Mouse (Mus musculus) thymus, postnatal 0 days (tissue): ENCODE results near the gene Adm2. TPM values are rescaled to one million over a fixed set of nuclear protein-coding genes. Genes with fewer than 3 reads are reported as not detected.
A peak's percentile ranks its signal among the peaks of the same experiment; 100 is the strongest.

Experiments
- DNase-seq: peaks from one replicate; pipeline ENCODE4 v3.0.0-alpha.2; 2015; ENCODE audit warnings: low spot score
- microRNA-seq: library from miRNA; unstranded; fragments of <30 nt; microRNA quantifications from one replicate; pipeline ENCODE4, GENCODE M21; 2016; ENCODE audit warnings: borderline number of aligned reads
- polyA plus RNA-seq: library from polyadenylated mRNA; unstranded; fragments of >200 nt; fragmentation: Nextera tagmentation; extraction: Ambion mirVana; gene quantifications from 2 replicates; pipeline ENCODE4 v1.2.1, GENCODE M21; 2015

The Adm2 gene
- polyA plus RNA-seq, 1 experiment from 2014 or later = 0.75 TPM

DNA sequence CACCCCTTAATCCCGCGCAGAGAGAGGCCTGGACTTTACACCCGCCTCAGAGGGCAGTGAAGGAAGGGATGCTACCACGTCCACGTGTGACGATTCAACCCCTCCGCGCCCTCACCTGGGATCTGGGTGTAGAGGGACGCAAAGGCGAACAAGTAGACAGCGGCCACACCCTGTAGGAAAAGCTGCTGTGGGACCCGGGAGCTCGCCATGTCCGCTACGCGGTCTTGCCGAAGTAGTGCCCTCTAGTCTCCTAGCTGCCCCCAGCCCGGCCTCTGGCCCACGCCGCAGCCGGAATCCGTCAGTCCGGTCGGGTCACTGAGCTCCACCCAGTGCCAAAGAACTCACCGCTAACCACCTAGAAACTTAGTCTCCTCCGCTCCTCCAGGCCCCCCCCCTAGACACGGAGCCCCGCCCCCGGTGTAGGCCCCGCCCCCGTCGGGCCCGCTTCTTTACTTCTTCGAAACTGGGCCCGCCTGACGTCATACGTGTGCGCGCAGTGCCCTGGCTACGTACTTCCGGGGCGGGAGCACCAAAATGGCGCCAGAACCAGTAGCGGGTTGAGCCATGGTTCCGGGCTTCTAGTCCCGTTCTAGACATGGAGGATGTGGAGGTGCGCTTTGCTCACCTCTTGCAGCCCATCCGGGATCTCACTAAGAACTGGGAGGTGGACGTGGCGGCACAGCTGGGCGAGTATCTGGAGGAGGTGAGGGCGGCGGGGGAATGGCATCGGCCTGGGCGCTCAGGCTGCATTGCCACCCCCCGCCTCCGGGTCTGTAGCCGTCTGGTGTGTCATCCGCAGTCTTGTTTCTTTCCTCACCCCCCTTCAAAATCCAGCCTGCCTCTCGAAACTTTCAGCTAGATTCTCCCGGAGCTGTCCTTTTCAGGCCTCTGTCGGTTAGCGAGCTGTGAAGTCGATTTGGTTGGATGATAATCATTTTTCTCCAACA, 33.0 kb downstream of the Adm2 start, which contains the start of the genes Lmf2 and Ncaph2:
Gene Lmf2, minus strand, starts transcription at position 419 of the 947 bp plus-strand sequence.
Gene Ncaph2, plus strand, starts transcription at position 479 of the 947 bp plus-strand sequence.
- peak; percentile 98 for DNase-seq

DNA sequence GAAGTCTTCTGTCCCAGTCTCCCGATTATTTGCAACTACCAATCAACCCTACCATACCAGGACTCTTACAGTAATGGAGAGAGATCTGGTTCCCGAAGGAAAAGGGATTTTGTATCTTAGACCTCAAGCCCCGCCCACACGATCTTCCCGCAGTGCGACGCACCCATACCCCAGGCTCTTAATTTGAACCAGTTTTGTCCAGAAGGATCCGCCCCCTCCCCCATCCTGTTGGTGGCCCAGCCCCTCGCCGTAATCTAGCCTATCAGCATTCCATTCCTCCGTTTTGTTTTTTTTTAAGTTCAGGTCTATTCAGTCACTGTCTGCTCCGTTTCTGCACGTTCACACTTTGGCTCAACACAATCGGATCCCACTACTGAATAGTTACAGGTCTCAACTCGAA, 33.9 kb downstream of the Adm2 start:
- peak; percentile 86 for DNase-seq

DNA sequence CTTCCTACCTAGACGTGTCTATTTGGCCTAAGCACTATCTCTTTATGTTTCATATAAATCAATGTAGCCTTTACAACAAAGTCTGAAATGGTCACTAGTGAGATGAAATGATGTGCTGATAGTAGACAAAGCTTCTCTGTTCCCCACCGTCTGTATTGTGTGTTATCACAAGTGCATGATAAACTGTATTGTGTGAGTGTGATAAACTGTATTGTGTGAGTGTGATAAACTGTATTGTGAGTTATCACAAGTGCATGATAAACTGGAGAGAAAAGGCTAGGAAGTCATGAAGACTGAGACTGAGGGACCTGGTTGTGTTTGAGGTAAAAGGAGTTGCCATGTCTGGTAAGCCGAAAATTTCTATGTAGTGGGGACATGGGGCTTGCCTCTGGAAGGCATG, 36.3 kb downstream of the Adm2 start:
- no peak for DNase-seq

DNA sequence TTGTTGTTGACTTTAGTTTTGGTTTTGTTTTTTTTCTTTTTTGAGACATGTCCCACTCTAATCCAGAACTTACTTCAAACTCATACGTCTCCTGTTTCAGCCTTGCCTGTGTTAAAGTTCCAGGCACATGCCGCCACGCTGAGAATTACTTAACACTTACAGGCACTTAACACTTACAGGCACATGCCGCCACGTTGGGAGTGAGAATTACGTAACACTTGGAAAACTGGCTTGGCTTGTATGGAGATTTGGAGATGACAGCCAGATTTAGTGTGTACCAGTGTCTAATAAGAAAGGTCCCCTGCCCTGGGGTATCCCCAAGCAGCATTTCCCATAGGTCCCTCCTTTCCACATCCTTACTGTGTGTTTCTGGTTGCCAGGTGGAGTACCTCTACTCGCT, 40.5 kb downstream of the Adm2 start:
- DNase-seq = no peak

DNA sequence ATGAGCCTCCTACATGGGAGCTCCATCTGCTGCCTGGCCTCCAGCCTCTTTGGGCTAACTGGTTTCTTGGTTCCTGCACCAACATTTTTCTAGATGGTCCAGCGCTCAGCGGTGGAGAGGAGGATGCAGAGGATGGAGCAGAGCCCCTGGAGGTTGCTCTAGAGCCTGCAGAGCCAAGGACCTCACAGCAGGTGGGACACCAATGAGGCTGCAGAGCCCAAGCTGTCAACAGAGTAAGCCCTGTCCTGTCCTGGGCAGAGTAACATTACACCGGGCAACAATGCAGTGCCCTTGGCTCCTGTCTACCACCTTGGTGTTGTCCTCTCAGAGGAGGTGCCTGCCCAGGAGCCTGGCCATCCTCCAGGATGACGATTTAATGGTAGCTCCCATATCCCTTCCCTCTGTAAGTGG, 42.6 kb downstream of the Adm2 start:
- no peak for DNase-seq

DNA sequence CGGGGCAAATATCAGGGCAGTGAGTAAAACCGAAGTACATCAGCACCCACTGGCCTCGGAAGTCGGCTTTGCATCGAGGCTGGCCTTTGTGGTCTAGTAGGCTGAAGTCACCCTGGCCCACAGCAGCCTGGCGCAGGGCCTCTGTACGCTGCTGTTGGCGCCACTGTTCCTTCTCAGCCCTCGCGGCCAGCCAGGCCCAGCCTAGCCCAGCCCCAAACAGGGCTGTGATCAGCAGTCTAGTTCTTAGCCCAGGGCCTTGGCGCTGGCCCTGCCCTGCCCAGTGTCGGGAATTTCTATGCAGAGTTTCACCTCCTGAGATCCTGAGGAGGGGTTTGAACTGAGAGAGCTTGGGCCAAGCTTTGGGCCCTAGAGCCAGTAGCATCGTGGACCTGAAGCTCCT, 49.5 kb downstream of the Adm2 start:
- DNase-seq = no peak

DNA sequence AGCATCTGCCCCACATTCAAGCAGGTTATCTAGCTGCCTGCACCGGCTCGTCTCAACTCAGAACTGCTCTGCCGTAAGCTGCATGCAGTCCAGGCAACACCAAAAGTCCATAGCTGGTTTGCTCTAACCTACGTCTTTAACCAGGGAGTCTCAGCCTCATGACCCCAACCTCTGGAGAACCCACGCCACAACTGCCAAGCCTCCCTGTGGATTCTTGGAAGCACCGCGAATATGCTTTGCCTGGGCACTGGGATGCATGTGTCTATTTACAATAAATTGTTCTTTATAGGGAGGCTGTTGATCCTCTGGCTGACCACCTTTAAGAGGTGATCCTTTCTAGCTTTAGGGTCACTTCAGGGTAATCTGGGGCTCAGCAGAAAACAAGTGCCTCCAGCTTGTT, 50.0 kb downstream of the Adm2 start:
- DNase-seq = no peak

GRCm38 (mm10) chr15:89373027-89373761, 50.7 kb downstream of the Adm2 start:
- peak; percentile 91 for DNase-seq

DNA sequence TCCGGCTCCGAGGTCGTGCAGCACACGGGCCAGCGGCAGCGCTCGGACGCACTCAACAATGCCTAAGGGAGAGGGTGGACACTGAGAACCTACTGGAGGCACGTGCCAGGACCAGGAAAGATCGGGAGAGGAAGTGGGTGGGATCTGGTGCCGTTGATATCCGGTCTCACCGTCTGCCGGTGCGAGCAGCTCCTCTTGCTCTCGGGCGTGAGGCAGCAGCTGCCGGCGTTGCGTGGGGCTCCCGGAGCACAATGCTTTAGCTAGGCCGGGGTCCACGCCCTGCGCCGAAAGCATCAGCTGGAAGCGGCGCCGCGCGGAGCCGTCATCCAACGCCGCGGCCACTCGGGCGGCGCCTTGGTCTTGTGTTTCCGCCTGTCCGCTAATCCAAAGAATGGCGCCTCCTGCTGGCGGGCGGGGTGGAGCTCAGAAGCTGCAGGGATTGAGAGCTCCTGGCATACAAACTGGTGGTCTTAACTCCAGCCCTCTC, 51.3 kb downstream of the Adm2 start, which contains the start of gene Sco2:
Gene Sco2, minus strand, starts transcription at position 85 of the 487 bp plus-strand sequence.
- peak; percentile 86 for DNase-seq

Small RNAs within 50 kb of the gene (microRNA-seq; reads per million reads assigned to microRNA genes)
- 2.9 reads per million for gene Mir6959

Other genes starting within 250 kb of the Adm2 start
- gene Trabd, start 247.6 kb upstream of the Adm2 start, polyA plus RNA-seq = 40.1 and 42.2 TPM in 2 replicates
- 17.1 and 18.1 TPM in 2 replicates for gene Selenoo, start 233.6 kb upstream of the Adm2 start, polyA plus RNA-seq
- 9.8 and 12.5 TPM in 2 replicates for gene Tubgcp6, start 199.6 kb upstream of the Adm2 start, polyA plus RNA-seq
- 16.4 and 17.7 TPM in 2 replicates for gene Hdac10, start 194.0 kb upstream of the Adm2 start, polyA plus RNA-seq
- 1.2 TPM in 2 replicates for gene Mapk12, start 182.0 kb upstream of the Adm2 start, polyA plus RNA-seq
- gene Mapk11, start 173.1 kb upstream of the Adm2 start, polyA plus RNA-seq = 4.9 and 5.6 TPM in 2 replicates
- gene Plxnb2, start 141.9 kb upstream of the Adm2 start, polyA plus RNA-seq = 19.0 and 19.4 TPM in 2 replicates
- gene Dennd6b, start 126.2 kb upstream of the Adm2 start, polyA plus RNA-seq = 13.5 and 14.2 TPM in 2 replicates
- gene Ppp6r2, start 111.2 kb upstream of the Adm2 start, polyA plus RNA-seq = 30.8 and 38.2 TPM in 2 replicates
- gene Sbf1, start 7.4 kb upstream of the Adm2 start, polyA plus RNA-seq = 50.2 and 68.3 TPM in 2 replicates
- not detected in 2 replicates for gene Miox, start 11.7 kb downstream of the Adm2 start, polyA plus RNA-seq
- 40.5 and 42.9 TPM in 2 replicates for gene Lmf2, start 32.9 kb downstream of the Adm2 start, polyA plus RNA-seq
- 175 and 195 TPM in 2 replicates for gene Ncaph2, start 33.0 kb downstream of the Adm2 start, polyA plus RNA-seq
- 9.0 and 9.2 TPM in 2 replicates for gene Sco2, start 51.1 kb downstream of the Adm2 start, polyA plus RNA-seq
- 1.9 and 2.1 TPM in 2 replicates for gene Tymp, start 54.3 kb downstream of the Adm2 start, polyA plus RNA-seq
- gene Odf3b, start 56.6 kb downstream of the Adm2 start, polyA plus RNA-seq = 2.9 and 4.5 TPM in 2 replicates
- gene Klhdc7b, start 62.2 kb downstream of the Adm2 start, polyA plus RNA-seq = not detected in 2 replicates
- not detected in 2 replicates for gene Syce3, start 87.8 kb downstream of the Adm2 start, polyA plus RNA-seq
- gene Cpt1b, start 103.1 kb downstream of the Adm2 start, polyA plus RNA-seq = 0.46 and 0.96 TPM in 2 replicates
- 2.5 and 5.1 TPM in 2 replicates for gene C730034F03Rik, start 106.9 kb downstream of the Adm2 start, polyA plus RNA-seq
- gene Gm44502, start 107.0 kb downstream of the Adm2 start, polyA plus RNA-seq = not detected in 2 replicates
- 62.6 and 70.8 TPM in 2 replicates for gene Chkb, start 107.2 kb downstream of the Adm2 start, polyA plus RNA-seq
- gene Mapk8ip2, start 131.2 kb downstream of the Adm2 start, polyA plus RNA-seq = 0.08 TPM in 1 of 2 replicates, not detected in the other
- gene Arsa, start 154.7 kb downstream of the Adm2 start, polyA plus RNA-seq = 9.0 and 9.4 TPM in 2 replicates
- gene Shank3, start 176.9 kb downstream of the Adm2 start, polyA plus RNA-seq = 0.23 and 0.39 TPM in 2 replicates
- not detected in 2 replicates for gene Acr, start 245.6 kb downstream of the Adm2 start, polyA plus RNA-seq